Mouse (Mus musculus) limb, embryonic 11.5 days (tissue): Measurements from ENCODE around the gene Ralgapb. TPM values are rescaled to one million over a fixed set of nuclear protein-coding genes. Genes with fewer than 3 reads are reported as not detected.
"Not testable (repeated sequence)": the region's sequence is repeated elsewhere in the genome, so short reads cannot be mapped to it uniquely, and the experiment has no call there.

Experiments used
- ATAC-seq: fragments of 200-750 bp; cut with Nextera tagmentation; 2 replicates; pipeline ENCODE4 v1.8.0; 2017; ENCODE audit warnings: low read depth; ENCODE audit not compliant: insufficient number of reproducible peaks, low FRiP score, low TSS enrichment
- DNase-seq: peaks from one replicate; pipeline ENCODE4 v3.0.0-alpha.2; 2015; ENCODE audit warnings: low spot score
- H3K27ac ChIP-seq: fragments of 300-500 bp; sonication (generic); replicated peaks from 2 replicates; pipeline ENCODE4 v1.5.1; 2014; ENCODE audit warnings: low read depth, mild to moderate bottlenecking, low read length
- H3K27me3 ChIP-seq: fragments of 300-500 bp; sonication (generic); 2 replicates; pipeline ENCODE4 v1.6.1; 2014; ENCODE audit warnings: mild to moderate bottlenecking, low read length, mixed read lengths; ENCODE audit not compliant: control insufficient read depth, insufficient read depth
- H3K36me3 ChIP-seq: fragments of 300-500 bp; sonication (generic); 2 replicates; pipeline ENCODE4 v1.6.1; 2014; ENCODE audit warnings: mild to moderate bottlenecking, low read length, moderate library complexity, mixed read lengths; ENCODE audit not compliant: control insufficient read depth, insufficient read depth
- H3K4me1 ChIP-seq: fragments of 300-500 bp; sonication (generic); 2 replicates; pipeline ENCODE4 v1.6.1; 2014; ENCODE audit warnings: low read length, mixed read lengths; ENCODE audit not compliant: control insufficient read depth, insufficient read depth
- H3K4me2 ChIP-seq: fragments of 300-500 bp; sonication (generic); 2 replicates; pipeline ENCODE4 v1.6.1; 2014; ENCODE audit warnings: low read depth, mild to moderate bottlenecking, moderate library complexity; ENCODE audit not compliant: severe bottlenecking
- H3K4me3 ChIP-seq: fragments of 300-500 bp; sonication (generic); 2 replicates; pipeline ENCODE4 v1.5.1; 2014; ENCODE audit warnings: low read depth, low read length
- H3K9ac ChIP-seq: fragments of 300-500 bp; sonication (generic); 2 replicates; pipeline ENCODE4 v1.6.1; 2014; ENCODE audit warnings: mild to moderate bottlenecking, low read length
- H3K9me3 ChIP-seq: fragments of 300-500 bp; sonication (generic); 2 replicates; pipeline ENCODE4 v1.6.1; 2016; ENCODE audit warnings: low read length; ENCODE audit not compliant: control insufficient read depth
- WGBS: fragments of 180-500 bp; shearing (Covaris S2); extraction: QIAGEN DNeasy Blood & Tissue Kit; methylation state at CpG from one replicate; pipeline ENCODE4 v1.1.7; 2014; 5-methylcytosine and 5-hydroxymethylcytosine counted together
- polyA plus RNA-seq: library from polyadenylated mRNA; unstranded; fragments of >200 nt; fragmentation: Nextera tagmentation; extraction: Ambion mirVana; gene quantifications from 2 replicates; pipeline ENCODE4 v1.2.1, GENCODE M21; 2014

Gene Ralgapb
- polyA plus RNA-seq, 1 experiment from 2014 or later: 19.3 TPM

GRCm38 (mm10) chr2:158379354-158380078, 30.1 kb upstream of the Ralgapb start:
- H3K27ac ChIP-seq: no peak overlapping the region
- DNase-seq (peak; percentile 77), ATAC-seq (no peak)
- no peak overlapping the region; the same call in 1 of the 2 replicates for H3K4me2 ChIP-seq
- 44% methylated on average over 13 of the region's 13 CpGs for WGBS
- no peaks in the 10 kb centered on the region for H3K9me3 ChIP-seq
- no peak overlapping the region for H3K9ac ChIP-seq
- no peaks in the 10 kb centered on the region for H3K4me1 ChIP-seq
- no peaks in the 10 kb centered on the region for H3K36me3 ChIP-seq
- H3K27me3 ChIP-seq: peaks cover 15% of the 10 kb centered on the region
- H3K4me3 ChIP-seq: no peak overlapping the region

GRCm38 (mm10) chr2:158386072-158386471, 23.6 kb upstream of the Ralgapb start:
- 45% methylated on average over 8 of the region's 8 CpGs for WGBS
- Histone ChIP-seq H3K9me3 (no peaks in the 10 kb centered on the region), H3K9ac (no peak overlapping the region), H3K27ac (no peak overlapping the region), H3K27me3 (no peaks in the 10 kb centered on the region), H3K4me3 (no peak overlapping the region), H3K4me2 (no peak overlapping the region), H3K36me3 (no peaks in the 10 kb centered on the region), H3K4me1 (no peaks in the 10 kb centered on the region)
- ATAC-seq: no peak
- no peak for DNase-seq

GRCm38 (mm10) chr2:158389421-158389820, 20.2 kb upstream of the Ralgapb start:
- Histone ChIP-seq H3K4me2 (no peak overlapping the region), H3K36me3 (no peaks in the 10 kb centered on the region), H3K27me3 (no peaks in the 10 kb centered on the region), H3K27ac (no peak overlapping the region), H3K9ac (no peak overlapping the region), H3K4me1 (no peaks in the 10 kb centered on the region), H3K9me3 (no peaks in the 10 kb centered on the region), H3K4me3 (no peak overlapping the region)
- DNase-seq (no peak), ATAC-seq (no peak)
- WGBS: 79% methylated on average over 7 of the region's 7 CpGs

- Histone ChIP-seq H3K4me1 (no peaks in the 10 kb centered on the region), H3K4me3 (no peak overlapping the region), H3K9me3 (no peaks in the 10 kb centered on the region), H3K9ac (no peak overlapping the region), H3K36me3 (no peaks in the 10 kb centered on the region), H3K27me3 (no peaks in the 10 kb centered on the region), H3K4me2 (no peak overlapping the region), H3K27ac (no peak overlapping the region)
- DNase-seq (no peak), ATAC-seq (no peak)
- 90% methylated on average over 6 of the region's 6 CpGs for WGBS
These were observed 13.3 kb upstream of the Ralgapb start for GRCm38 (mm10) chr2:158396369-158396768.

- H3K9me3 ChIP-seq, H3K4me1 ChIP-seq, H3K4me2 ChIP-seq, H3K9ac ChIP-seq, H3K27me3 ChIP-seq, DNase-seq, H3K36me3 ChIP-seq, H3K27ac ChIP-seq, ATAC-seq, H3K4me3 ChIP-seq: not testable (repeated sequence)
- WGBS: 64% methylated on average over 13 of the region's 13 CpGs
These were observed 12.5 kb upstream of the Ralgapb start for GRCm38 (mm10) chr2:158397140-158397539.

DNA sequence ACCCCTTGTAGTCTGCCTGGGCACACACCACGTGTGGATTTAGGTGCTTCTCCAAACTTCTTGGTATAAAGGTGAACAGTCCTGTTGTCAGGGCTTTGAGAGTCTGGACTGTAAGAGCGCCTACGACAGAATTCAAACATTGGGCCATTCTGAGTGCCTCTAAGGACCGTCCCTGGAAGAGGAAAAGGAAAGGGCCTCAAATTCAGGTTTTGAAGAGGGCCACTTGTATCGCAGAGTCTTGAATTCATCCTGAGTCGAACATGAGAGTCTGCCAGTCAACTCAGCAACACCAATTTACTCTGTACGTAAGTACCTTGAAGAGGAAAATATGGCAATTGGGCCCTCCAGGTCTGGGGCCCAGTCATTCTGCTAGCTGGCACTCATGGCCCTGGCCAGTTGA, 6.7 kb upstream of the Ralgapb start:
- 86% methylated on average over 7 of the region's 7 CpGs for WGBS
- ATAC-seq (no peak), DNase-seq (no peak)
- no peak overlapping the region for H3K4me2 ChIP-seq
- no peaks in the 10 kb centered on the region for H3K36me3 ChIP-seq
- H3K27ac ChIP-seq: no peak overlapping the region
- no peak overlapping the region for H3K9ac ChIP-seq
- no peaks in the 10 kb centered on the region for H3K4me1 ChIP-seq
- H3K9me3 ChIP-seq: no peaks in the 10 kb centered on the region
- H3K27me3 ChIP-seq: no peaks in the 10 kb centered on the region; the same call in 1 of the 2 replicates
- no peak overlapping the region for H3K4me3 ChIP-seq

- no peaks in the 10 kb centered on the region for H3K27me3 ChIP-seq
- no peaks in the 10 kb centered on the region for H3K4me1 ChIP-seq
- no peaks in the 10 kb centered on the region for H3K36me3 ChIP-seq
- peak; percentile 36 for ATAC-seq
- H3K4me2 ChIP-seq: peak overlapping the region; percentile 39; the same call in 1 of the 2 replicates
- peak overlapping the region; percentile 89 for H3K4me3 ChIP-seq
- 26% methylated on average over 14 of the region's 14 CpGs for WGBS
- H3K9ac ChIP-seq: no peak overlapping the region
- no peak overlapping the region for H3K27ac ChIP-seq
- no peaks in the 10 kb centered on the region for H3K9me3 ChIP-seq
- no peak for DNase-seq
These were observed 552 bp upstream of the Ralgapb start for GRCm38 (mm10) chr2:158408997-158409594.

DNA sequence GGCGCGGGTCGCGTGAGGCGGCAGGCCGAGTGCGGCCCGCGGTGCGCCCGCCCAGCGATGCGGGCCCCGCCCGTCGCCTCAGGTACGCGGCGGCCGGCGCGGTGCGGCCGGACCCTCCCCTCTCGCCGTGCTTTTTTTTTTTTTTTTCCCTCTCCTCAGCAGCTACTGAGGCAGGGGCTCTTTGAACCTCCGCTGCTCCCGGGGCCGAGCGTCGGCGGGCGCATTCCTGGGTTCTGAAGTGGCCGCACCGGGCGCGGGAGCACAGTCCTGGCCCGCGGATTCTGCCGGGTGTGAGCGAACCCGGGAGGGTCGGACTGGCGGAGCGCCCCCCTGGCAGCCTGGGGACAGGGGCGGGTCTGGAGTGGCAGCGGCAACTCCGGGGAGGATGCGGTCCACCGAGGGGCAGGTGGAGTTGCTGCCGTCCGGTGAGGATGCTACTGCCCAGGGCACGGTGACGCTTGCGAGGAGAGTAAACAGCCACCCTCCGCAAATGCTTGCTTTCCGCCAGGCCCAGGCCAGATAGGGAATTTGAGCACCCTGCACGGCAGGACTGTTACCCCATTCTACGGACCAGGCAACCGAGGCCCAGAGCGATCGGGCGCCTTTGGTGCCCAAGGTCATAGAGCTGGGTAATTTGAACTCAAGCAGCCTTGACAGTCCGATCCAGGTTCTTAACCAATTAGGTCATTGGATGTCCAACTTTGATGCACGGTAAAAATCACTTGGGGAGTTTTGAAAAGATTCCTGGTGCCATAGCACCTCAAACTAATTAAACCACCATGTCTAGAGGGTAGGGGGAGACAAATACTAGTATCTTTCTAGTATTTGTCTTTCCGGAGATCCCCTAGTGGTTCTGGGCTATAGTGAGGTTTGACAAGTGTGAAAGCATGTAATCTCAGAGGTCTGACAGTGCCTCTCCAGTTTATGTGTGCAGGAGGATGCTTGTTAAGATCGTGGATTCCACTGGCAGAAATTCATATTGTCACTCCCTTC, 670 bp downstream of the Ralgapb start:
- Histone ChIP-seq H3K9me3 (no peaks in the 10 kb centered on the region), H3K4me1 (no peaks in the 10 kb centered on the region), H3K27me3 (no peaks in the 10 kb centered on the region), H3K4me3 (peak overlapping the region; percentile 89), H3K27ac (peak overlapping the region; percentile 72; the same call in 1 of the 2 replicates), H3K36me3 (no peaks in the 10 kb centered on the region), H3K9ac (peak overlapping the region; percentile 84), H3K4me2 (peak overlapping the region; percentile 81)
- DNase-seq (peak; percentile 51), ATAC-seq (peak; percentile 38; the same call in 1 of the 2 replicates)
- 4% methylated on average over 43 of the region's 67 CpGs for WGBS
